Mouse (Mus musculus) erythroid progenitor cell, adult 5-6 weeks (primary cell): ENCODE measurements at regions not wholly inside any gene's neighbourhood (a gene's known extent, or its start where the extent isn't known, plus 50 kb on each side); places are given as distances from the start of the nearest gene placed in this dataset.

Experiments
- ATAC-seq: replicated peaks from 2 replicates; pipeline ENCODE4 v1.8.0; 2016; ENCODE audit warnings: moderate number of reproducible peaks, mild to moderate bottlenecking, moderate TSS enrichment, inconsistent platforms; ENCODE audit not compliant: poor library complexity, low FRiP score, severe bottlenecking

DNA sequence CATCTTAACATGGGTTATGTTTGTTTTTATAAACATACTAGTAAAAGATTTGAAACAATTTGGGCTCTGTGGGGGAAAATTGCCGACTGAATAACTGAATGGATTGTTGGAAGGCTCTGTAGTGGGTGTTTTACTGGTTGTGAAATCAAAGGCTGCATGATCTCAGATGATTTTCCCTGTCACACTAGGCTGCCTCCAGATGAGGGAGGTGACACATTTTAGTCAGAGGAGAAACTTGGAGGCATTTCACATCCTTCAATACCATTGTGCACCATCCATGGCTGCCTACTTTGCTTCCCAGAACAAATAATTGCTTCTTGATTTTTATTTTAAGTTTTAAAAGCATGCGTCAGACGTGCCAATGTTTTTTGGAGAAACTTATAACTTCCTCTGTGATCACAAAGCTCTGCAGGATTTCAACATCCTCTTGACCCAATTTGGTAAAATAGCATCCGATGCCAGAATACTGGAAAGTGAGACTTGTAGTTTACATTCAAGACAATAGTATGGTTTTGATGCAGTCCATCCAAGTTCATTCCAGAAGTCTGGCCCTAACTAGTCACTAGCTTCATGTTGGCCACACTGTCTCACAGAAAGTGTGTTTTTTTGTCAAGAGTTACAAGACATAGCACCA is 163.0 kb upstream of the Mocs2 start:
- ATAC-seq, result no peak

DNA sequence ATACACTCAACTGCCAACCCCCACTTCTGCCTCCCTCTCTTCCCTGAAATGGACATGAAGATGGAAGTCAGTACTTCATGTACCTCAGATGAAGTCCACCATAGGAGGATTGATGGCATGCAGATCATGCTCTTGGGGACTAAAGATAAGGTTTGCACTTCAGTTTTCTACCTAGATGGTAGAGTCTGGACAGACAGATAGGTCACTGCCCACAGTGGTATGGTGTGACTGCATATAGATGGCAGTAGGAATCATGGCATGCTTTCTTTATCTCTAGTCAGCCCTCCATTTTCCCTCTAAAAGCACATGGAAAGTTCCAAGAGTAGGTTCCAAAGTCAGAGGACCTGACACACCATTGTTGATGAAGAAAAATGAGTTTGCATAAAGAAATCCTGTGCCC is 145.6 kb upstream of the Mocs2 start:
- ATAC-seq, result no peak

- ATAC-seq, result no peak
These were observed 138.2 kb upstream of the Mocs2 start for GRCm38 (mm10) chr13:114679703-114680378.

DNA sequence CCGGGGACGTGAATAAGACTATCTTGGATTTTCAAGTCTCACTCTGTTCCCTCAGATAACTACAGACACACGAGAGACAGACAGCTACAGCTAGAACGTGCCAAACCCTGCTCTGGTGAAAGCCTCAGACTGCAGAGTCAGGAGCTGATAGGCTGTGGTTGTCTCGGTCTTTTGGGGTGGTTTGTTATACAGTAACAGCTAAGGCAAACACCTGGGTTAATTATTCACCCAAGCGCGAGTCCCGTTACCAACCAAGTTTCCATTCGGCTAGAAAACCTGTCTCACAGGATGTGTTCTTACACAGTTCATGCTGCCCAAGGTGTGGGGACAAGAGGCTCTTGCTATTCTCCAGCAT is 137.7 kb upstream of the Mocs2 start:
- 0 out of 2 replicates have a peak, but pooled peaks have one; percentile 26 for ATAC-seq

DNA sequence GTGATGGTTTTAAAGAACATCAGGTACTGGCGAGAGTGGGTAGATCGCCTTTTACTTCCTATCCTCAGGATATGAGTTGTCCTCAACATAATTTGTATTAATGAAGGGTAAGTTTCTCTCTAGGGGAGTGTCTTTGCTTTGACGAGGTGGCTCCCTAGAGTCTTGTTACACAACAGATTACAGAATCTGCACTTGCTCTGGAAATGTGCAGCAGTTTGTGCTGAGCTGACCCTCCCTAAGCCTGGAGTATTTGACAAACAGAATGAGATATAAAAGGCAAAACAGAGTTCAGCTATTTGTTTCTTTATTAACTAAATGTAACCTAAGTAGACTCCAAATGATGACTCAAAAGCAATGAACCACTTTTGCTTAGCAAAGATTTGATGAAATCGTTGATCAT is 136.8 kb upstream of the Mocs2 start:
- no peak for ATAC-seq

GRCm38 (mm10) chr13:114681887-114682286 is 136.1 kb upstream of the Mocs2 start:
- no peak for ATAC-seq

GRCm38 (mm10) chr13:114682891-114683290 is 135.1 kb upstream of the Mocs2 start:
- ATAC-seq, result no peak

DNA sequence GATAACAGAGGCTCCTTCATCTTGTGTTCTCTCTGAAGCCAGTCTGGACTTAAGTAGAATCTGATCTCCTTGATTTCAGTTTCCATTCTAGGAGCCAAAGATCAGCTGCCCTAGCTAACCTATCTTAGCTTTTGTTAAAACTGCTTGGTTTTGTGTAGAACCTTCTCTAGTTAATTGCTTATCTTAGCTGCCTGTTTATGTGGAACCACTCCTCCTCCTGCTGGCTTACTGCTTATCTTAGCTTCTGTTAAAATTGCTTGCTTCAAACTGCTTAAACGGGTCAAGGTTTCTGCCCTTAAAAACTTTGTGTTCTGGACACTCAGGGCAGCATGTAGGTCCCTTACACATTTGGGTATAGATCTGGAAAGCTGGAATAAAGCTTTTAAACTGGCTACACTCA is 133.7 kb upstream of the Mocs2 start:
- ATAC-seq, result no peak

- no peak for ATAC-seq
These were observed 132.7 kb upstream of the Mocs2 start for GRCm38 (mm10) chr13:114685368-114685767.

- ATAC-seq, result no peak
These were observed 105.4 kb upstream of the Mocs2 start for GRCm38 (mm10) chr13:114712601-114713000.

- no peak for ATAC-seq
These were observed 98.3 kb upstream of the Mocs2 start for GRCm38 (mm10) chr13:114719771-114720170.

DNA sequence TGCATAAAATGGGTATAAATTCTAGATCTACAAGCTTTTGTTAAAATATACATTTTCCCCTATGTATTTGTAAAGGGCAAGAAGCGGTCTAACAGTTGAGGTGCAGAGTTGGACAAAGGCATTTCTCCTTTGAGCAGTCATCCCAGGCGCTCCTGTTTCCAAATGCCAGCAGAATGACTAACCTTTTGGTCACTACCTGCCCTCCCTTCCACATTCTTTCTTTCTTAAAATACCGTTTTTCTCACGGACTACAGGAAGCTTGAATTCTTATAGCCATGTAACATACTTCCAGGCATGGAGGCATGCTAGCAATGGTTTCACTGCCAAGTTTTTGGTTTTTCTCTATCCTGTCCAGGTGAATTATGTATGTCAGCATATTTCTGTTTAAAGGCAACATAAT is 91.2 kb upstream of the Mocs2 start:
- no peak for ATAC-seq

- ATAC-seq, result no peak
These were observed 83.0 kb upstream of the Mocs2 start for GRCm38 (mm10) chr13:114735066-114735465.

- no peak for ATAC-seq
These were observed 82.0 kb upstream of the Mocs2 start for GRCm38 (mm10) chr13:114736066-114736465.

GRCm38 (mm10) chr13:114742534-114742933 is 75.5 kb upstream of the Mocs2 start:
- no peak for ATAC-seq

DNA sequence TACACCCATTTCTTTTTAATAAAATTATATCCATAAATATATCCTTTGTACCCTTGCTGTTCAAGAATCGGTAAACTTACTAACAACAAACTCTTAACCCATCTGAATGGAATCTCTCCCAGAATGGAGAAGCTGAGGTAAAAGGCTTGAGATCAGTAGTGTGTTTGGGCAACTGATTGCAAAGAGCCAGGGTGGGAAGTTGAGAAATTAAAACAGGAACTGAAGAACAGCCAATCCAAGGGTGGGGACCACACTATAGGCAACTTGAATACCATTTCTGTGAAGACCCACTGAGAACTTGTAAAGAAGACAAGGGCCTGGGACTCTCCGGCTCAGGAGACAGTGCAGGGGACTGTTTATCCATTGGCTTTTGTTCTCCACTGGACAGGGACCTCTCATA is 72.2 kb upstream of the Mocs2 start:
- no peak for ATAC-seq

GRCm38 (mm10) chr13:114757459-114757858 is 60.6 kb upstream of the Mocs2 start:
- ATAC-seq, result no peak

DNA sequence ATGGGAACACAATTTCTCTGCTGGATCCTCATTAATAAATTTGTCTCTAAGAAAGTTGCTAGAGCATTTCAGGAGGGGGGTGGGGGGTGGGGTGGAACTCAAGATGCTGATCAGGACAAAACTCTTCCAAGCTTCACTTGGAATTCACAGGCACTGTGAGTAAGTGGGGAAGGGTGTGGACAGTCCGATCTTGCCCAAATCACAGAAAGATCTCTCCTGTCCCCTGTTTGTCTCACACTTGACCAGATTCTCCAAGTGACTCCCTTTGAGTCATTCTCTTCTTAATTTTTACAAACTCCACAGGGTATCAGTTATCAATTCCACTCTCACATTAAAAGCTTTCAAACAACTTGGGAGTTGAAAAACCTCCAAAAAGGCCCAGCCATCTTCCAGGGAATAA is 58.1 kb upstream of the Mocs2 start:
- ATAC-seq, result no peak

- no peak for ATAC-seq
These were observed 57.1 kb upstream of the Mocs2 start for GRCm38 (mm10) chr13:114760901-114761300.
